Mouse (Mus musculus) ES-Bruce4 (cell line): ENCODE measurements around the gene Cd47.

Experiments
- CTCF ChIP-seq: IDR thresholded peaks from one replicate; pipeline ENCODE4 v1.8.1; 2011; ENCODE audit warnings: low read depth, low read length
- EP300 ChIP-seq: IDR thresholded peaks from 2 replicates; pipeline ENCODE4 v1.6.1; 2011; ENCODE audit warnings: low read depth, low read length; ENCODE audit not compliant: insufficient read depth
- POLR2A ChIP-seq: IDR thresholded peaks from one replicate; pipeline ENCODE4 v1.8.1; 2011; ENCODE audit warnings: low read length; ENCODE audit not compliant: insufficient read depth

DNA sequence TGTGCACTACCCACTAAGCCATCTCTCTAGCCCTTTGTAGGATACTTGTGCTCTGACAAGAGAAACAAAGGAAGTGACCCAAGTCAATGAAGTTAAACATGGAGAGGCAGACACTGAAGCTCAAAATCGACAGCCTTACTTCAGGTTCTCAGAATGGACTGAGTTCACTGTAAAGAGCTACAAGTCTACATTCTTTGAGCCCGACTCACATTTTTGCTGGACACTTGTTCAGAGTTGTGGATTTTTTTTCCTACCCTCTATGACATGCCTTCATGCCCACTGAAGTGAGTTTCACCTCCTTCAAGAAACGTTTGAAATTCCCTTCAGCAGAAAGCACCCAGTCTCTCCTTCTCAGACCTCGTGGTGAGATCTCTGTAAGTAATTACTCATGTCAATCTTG, 148.9 kb downstream of the Cd47 start:
- TF ChIP-seq CTCF (no peak), POLR2A (no peak), EP300 (no peak)
